Mouse (Mus musculus) left cerebral cortex, postnatal 4 days (tissue): Measurements from ENCODE around the gene 2610028H24Rik. TPM values are rescaled to one million over a fixed set of nuclear protein-coding genes. Genes with fewer than 3 reads are reported as not detected.

Experiments
- DNase-seq: peaks from one replicate; pipeline ENCODE4 v3.0.0-alpha.2; 2022
- intact Hi-C: fragments of 180-260 bp; cut with DNase I; formaldehyde crosslinking; loops from one replicate; pipeline ENCODE4 v1.15.1; 2025
- total RNA-seq, 2 experiments: library from RNA; stranded (reverse); gene quantifications; 2 replicates each; pipeline ENCODE4 v1.2.3; 2021

2610028H24Rik gene
- total RNA-seq, 2 experiments from 2014 or later, result not detected

DNA sequence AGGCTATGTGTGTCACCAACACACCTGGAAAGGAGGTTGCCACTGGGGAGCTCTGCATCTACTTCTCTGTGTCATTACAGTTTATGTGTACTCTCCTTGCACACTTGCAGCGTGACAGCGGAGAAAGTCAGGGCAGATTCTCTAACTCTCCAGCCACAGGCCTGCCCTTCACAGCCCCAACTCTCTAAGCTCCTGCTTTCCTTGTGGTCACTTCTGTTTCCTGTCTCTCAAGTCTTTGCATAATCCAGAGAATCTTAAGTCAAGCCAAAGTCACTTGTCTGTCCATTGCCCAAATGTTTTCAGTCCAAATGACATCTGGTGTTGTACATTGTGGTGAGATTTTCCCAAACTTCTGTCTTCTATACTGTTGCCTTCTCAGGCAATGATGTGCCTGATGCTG is 37.4 kb downstream of the 2610028H24Rik start:
- intact Hi-C loops, result loop anchor here (10.0 kb wide), 2 partner anchors 192 to 248 kb away; no protein-coding TSS in a partner anchor
- DNase-seq, result no peak

- no peak for DNase-seq
- intact Hi-C loops, result loop anchor here (10.0 kb wide), 2 partner anchors 193 to 247 kb away; no protein-coding TSS in a partner anchor
Measured at GRCm38 (mm10) chr10:76488265-76488664, 39.4 kb downstream of the 2610028H24Rik start.

- DNase-seq, result no peak
- intact Hi-C loops, result loop anchor here (10.0 kb wide), 2 partner anchors 194 to 246 kb away; no protein-coding TSS in a partner anchor
Measured at GRCm38 (mm10) chr10:76489205-76489604, 40.3 kb downstream of the 2610028H24Rik start.

- intact Hi-C loops, result no loop called here
- DNase-seq, result no peak
Measured at GRCm38 (mm10) chr10:76493527-76493926, 44.6 kb downstream of the 2610028H24Rik start.

- DNase-seq, result no peak
- intact Hi-C loops, result no loop called here
Measured at GRCm38 (mm10) chr10:76495501-76495900, 46.6 kb downstream of the 2610028H24Rik start.

GRCm38 (mm10) chr10:76496366-76496765 is 47.5 kb downstream of the 2610028H24Rik start:
- intact Hi-C loops, result no loop called here
- DNase-seq, result no peak

- intact Hi-C loops, result no loop called here
- no peak for DNase-seq
Measured at GRCm38 (mm10) chr10:76497522-76497921, 48.6 kb downstream of the 2610028H24Rik start.

- intact Hi-C loops, result no loop called here
Measured at GRCm38 (mm10) chr10:76504271-76504943, 55.5 kb downstream of the 2610028H24Rik start.

GRCm38 (mm10) chr10:76505865-76506264 is 57.0 kb downstream of the 2610028H24Rik start:
- intact Hi-C loops, result no loop called here

More at GRCm38 (mm10) chr10:76504271-76504943, 55.5 kb downstream of the 2610028H24Rik start:
- DNase-seq, result no peak

More at GRCm38 (mm10) chr10:76505865-76506264, 57.0 kb downstream of the 2610028H24Rik start:
- DNase-seq, result no peak

Other genes starting within 250 kb of the 2610028H24Rik start
- 100 to 1,000 TPM; 145 to 146 TPM for gene Prmt2, start 211.2 kb upstream of the 2610028H24Rik start, total RNA-seq
- 1 to 10 TPM; 5.4 to 6.4 TPM for gene S100b, start 195.2 kb upstream of the 2610028H24Rik start, total RNA-seq
- gene Dip2a, start 103.8 kb upstream of the 2610028H24Rik start, total RNA-seq, result 10 to 100 TPM; 75.7 to 77.0 TPM
- gene AC141477.1, start 8.6 kb upstream of the 2610028H24Rik start, total RNA-seq, result not detected
- gene Pcnt, start 6.3 kb upstream of the 2610028H24Rik start, total RNA-seq, result 10 to 100 TPM; 11.5 to 11.6 TPM
- 10 to 100 TPM; 59.3 to 61.9 TPM for gene Mcm3ap, start 19.8 kb downstream of the 2610028H24Rik start, total RNA-seq
- gene Ybey, start 20.0 kb downstream of the 2610028H24Rik start, total RNA-seq, result 1 to 10 TPM; 3.8 TPM
- gene Lss, start 82.5 kb downstream of the 2610028H24Rik start, total RNA-seq, result 100 to 1,000 TPM in 1 of 2 experiments, 10 to 100 TPM in 1; 97.2 to 103 TPM
- not detected for gene Spatc1l, start 113.2 kb downstream of the 2610028H24Rik start, total RNA-seq
- not detected for gene Ftcd, start 126.6 kb downstream of the 2610028H24Rik start, total RNA-seq
- 10 to 100 TPM; 16.7 to 17.4 TPM for gene Col6a2, start 174.5 kb downstream of the 2610028H24Rik start, total RNA-seq